Mouse (Mus musculus): ENCODE measurements around the gene Dclk1.

DNA sequence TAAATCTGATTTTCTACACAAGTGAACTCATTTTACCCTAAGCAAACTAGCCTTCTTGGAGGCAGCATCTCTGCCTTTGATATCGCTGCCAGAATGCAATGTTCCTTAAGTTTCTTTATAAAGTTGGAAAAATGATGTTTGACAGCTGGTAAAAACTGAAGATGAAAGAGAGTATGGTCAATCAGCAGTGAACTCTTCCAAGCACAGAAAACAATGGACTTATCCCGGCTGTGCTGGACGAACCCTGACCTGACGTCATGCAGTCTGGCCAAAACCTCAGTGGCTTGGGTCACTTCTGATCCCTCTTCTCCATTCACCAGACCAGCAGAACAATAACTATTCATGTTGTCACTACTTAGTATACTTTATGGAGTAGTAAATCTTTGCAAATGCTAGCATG is 46.6 kb downstream of the Dclk1 start:
- TF ChIP-seq GATA1 (IDR thresholded peaks at IDR 0.05; ENCODE audit: low read length) = no peak
- no peak for TF ChIP-seq TAL1 (IDR thresholded peaks at IDR 0.05; ENCODE audit: low read length)

Measured in erythroblast, embryonic 14.5 days (primary cell).